Mouse (Mus musculus): ENCODE data around the gene Cxcl9.

GRCm38 (mm10) chr5:92321631-92322400 is 6.1 kb downstream of the Cxcl9 start:
- TF ChIP-seq POLR2A (IDR thresholded peaks at IDR 0.05; ENCODE audit: control insufficient read depth, extremely low read depth, insufficient read depth, low read length, poor library complexity) (no peak), CTCF (IDR thresholded peaks at IDR 0.05; ENCODE audit: borderline replicate concordance, control insufficient read depth, extremely low read depth, insufficient read depth, low read length, poor library complexity) (no peak)
